Mouse (Mus musculus) kidney, embryonic 14.5 days (tissue): ENCODE measurements around the gene Sema3c. TPM values are rescaled to one million over a fixed set of nuclear protein-coding genes. Genes with fewer than 3 reads are reported as not detected.

Experiments used
- ATAC-seq: fragments of 200-750 bp; cut with Nextera tagmentation; 2 replicates; pipeline ENCODE4 v1.8.0; 2017; ENCODE audit warnings: moderate number of reproducible peaks, mild to moderate bottlenecking, moderate TSS enrichment, moderate library complexity; ENCODE audit not compliant: low FRiP score, low TSS enrichment
- H3K27ac ChIP-seq: fragments of 300-500 bp; sonication (generic); 2 replicates; pipeline ENCODE4 v1.5.1; 2014; ENCODE audit warnings: low read depth, mild to moderate bottlenecking, low read length, moderate library complexity, mixed read lengths
- H3K27me3 ChIP-seq: fragments of 300-500 bp; sonication (generic); 2 replicates; pipeline ENCODE4 v1.6.1; 2014; ENCODE audit warnings: mild to moderate bottlenecking, low read length; ENCODE audit not compliant: control insufficient read depth, insufficient read depth
- H3K36me3 ChIP-seq: fragments of 300-500 bp; sonication (generic); 2 replicates; pipeline ENCODE4 v1.6.1; 2014; ENCODE audit warnings: low read length, mixed read lengths; ENCODE audit not compliant: control insufficient read depth, insufficient read depth
- H3K4me1 ChIP-seq: fragments of 300-500 bp; sonication (generic); 2 replicates; pipeline ENCODE4 v1.6.1; 2014; ENCODE audit warnings: low read length, mixed read lengths; ENCODE audit not compliant: control insufficient read depth, insufficient read depth
- H3K4me2 ChIP-seq: fragments of 300-500 bp; sonication (generic); replicated peaks from 2 replicates; pipeline ENCODE4 v1.6.1; 2014; ENCODE audit warnings: low read depth, mild to moderate bottlenecking, low read length
- H3K4me3 ChIP-seq: fragments of 300-500 bp; sonication (generic); 2 replicates; pipeline ENCODE4 v1.5.1; 2014; ENCODE audit warnings: mild to moderate bottlenecking, low read length
- H3K9ac ChIP-seq: fragments of 300-500 bp; sonication (generic); 2 replicates; pipeline ENCODE4 v1.6.1; 2014; ENCODE audit warnings: low read depth, mild to moderate bottlenecking, low read length, moderate library complexity
- H3K9me3 ChIP-seq: fragments of 300-500 bp; sonication (generic); 2 replicates; pipeline ENCODE4 v1.6.1; 2016; ENCODE audit warnings: low read length; ENCODE audit not compliant: control insufficient read depth
- WGBS: fragments of 180-500 bp; shearing (Covaris S2); extraction: QIAGEN DNeasy Blood & Tissue Kit; methylation state at CpG from one replicate; pipeline ENCODE4 v1.1.7; 2014; 5-methylcytosine and 5-hydroxymethylcytosine counted together
- polyA plus RNA-seq: library from polyadenylated mRNA; unstranded; fragments of >200 nt; fragmentation: Nextera tagmentation; extraction: Ambion mirVana; gene quantifications from 2 replicates; pipeline ENCODE4 v1.2.1, GENCODE M21; 2014

Gene Sema3c
- polyA plus RNA-seq, 1 experiment from 2014 or later: 103 TPM

DNA sequence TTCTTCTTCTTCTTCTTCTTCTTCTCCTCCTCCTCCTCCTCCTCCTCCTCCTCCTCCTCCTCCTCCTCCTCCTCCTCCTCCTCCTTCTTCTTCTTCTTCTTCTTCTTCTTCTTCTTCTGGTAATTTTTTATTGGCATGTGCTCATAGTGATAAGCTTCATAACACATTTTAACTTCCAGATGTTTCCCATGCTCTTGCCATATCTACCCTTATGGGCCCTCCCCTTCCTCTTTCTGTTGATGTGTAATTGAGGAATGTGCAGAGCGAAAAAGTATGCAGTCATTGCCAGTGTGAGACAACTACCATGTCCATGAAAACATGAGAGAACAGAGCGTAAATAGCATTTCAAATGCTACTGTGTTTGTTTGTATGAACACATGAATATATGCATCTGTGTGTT is 196.2 kb downstream of the Sema3c start:
- no peak for ATAC-seq
- H3K9ac ChIP-seq: no peak overlapping the region
- H3K4me3 ChIP-seq: no peak overlapping the region
- no peak overlapping the region for H3K4me2 ChIP-seq
- H3K27ac ChIP-seq: no peak overlapping the region
- no peaks in the 10 kb centered on the region for H3K36me3 ChIP-seq
- 100% methylated on average over 2 of the region's 2 CpGs for WGBS
- H3K9me3 ChIP-seq: no peaks in the 10 kb centered on the region
- H3K4me1 ChIP-seq: no peaks in the 10 kb centered on the region
- H3K27me3 ChIP-seq: no peaks in the 10 kb centered on the region

DNA sequence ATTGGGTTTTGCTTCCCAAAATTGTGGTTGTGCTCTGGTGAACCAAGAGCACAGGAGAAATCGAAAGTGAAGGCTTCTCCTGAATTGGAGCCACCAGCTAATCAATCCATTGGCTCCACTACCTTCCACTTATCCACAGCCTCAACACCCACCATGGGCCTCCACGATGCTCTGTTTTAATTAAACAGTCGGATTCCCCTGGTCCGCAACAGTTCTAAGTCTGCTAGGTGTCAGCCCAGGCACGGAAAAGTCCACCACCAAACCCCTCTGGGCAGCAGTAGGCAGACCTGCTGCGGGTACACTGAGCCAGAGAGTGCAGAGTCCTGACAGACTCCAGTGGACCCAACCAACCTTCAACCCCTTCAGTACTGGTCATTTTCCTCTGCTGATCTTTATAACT is 202.5 kb downstream of the Sema3c start:
- 85% methylated on average over 6 of the region's 6 CpGs for WGBS
- Histone ChIP-seq H3K27ac (no peak overlapping the region), H3K9ac (no peak overlapping the region), H3K36me3 (no peaks in the 10 kb centered on the region), H3K4me2 (no peak overlapping the region), H3K4me1 (no peaks in the 10 kb centered on the region), H3K9me3 (no peaks in the 10 kb centered on the region), H3K4me3 (no peak overlapping the region), H3K27me3 (no peaks in the 10 kb centered on the region)
- ATAC-seq: no peak

Other genes starting within 250 kb of the Sema3c start
- gene Speer4f2, start 201.1 kb upstream of the Sema3c start, polyA plus RNA-seq: not detected in 2 replicates
- gene Speer4f1, start 98.2 kb upstream of the Sema3c start, polyA plus RNA-seq: not detected in 2 replicates